Mouse (Mus musculus) ES-Bruce4 (cell line): ENCODE data around the gene Adamts3. TPM values are rescaled to one million over a fixed set of nuclear protein-coding genes. Genes with fewer than 3 reads are reported as not detected.

Experiments
- H3K27ac ChIP-seq: 2 replicates; pipeline ENCODE4 v1.5.1; 2012; ENCODE audit warnings: low read length, inconsistent platforms; ENCODE audit not compliant: insufficient read depth
- H3K27me3 ChIP-seq: 2 replicates; pipeline ENCODE4 v1.6.1; 2012; ENCODE audit warnings: mild to moderate bottlenecking, low read length, inconsistent platforms; ENCODE audit not compliant: control insufficient read depth, poor library complexity, insufficient read depth, severe bottlenecking
- H3K36me3 ChIP-seq: 2 replicates; pipeline ENCODE4 v1.6.1; 2012; ENCODE audit warnings: inconsistent platforms, mild to moderate bottlenecking, low read length, moderate library complexity; ENCODE audit not compliant: control insufficient read depth, poor library complexity, insufficient read depth, severe bottlenecking
- H3K4me1 ChIP-seq: one replicate; pipeline ENCODE4 v1.8.1; 2011; ENCODE audit warnings: low read length; ENCODE audit not compliant: control insufficient read depth, insufficient read depth
- H3K4me3 ChIP-seq: 2 replicates; pipeline ENCODE4 v1.5.1; 2011; ENCODE audit warnings: low read depth, mild to moderate bottlenecking, low read length
- H3K9ac ChIP-seq: 2 replicates; pipeline ENCODE4 v1.6.1; 2012; ENCODE audit warnings: low read depth, mild to moderate bottlenecking, inconsistent platforms; ENCODE audit not compliant: poor library complexity, severe bottlenecking
- H3K9me3 ChIP-seq: replicated peaks from 2 replicates; pipeline ENCODE4 v1.6.1; 2012; ENCODE audit warnings: mild to moderate bottlenecking, low read length, inconsistent platforms; ENCODE audit not compliant: control insufficient read depth, poor library complexity, insufficient read depth, severe bottlenecking
- CTCF ChIP-seq: IDR thresholded peaks from one replicate; pipeline ENCODE4 v1.8.1; 2011; ENCODE audit warnings: low read depth, low read length
- EP300 ChIP-seq: IDR thresholded peaks from 2 replicates; pipeline ENCODE4 v1.6.1; 2011; ENCODE audit warnings: low read depth, low read length; ENCODE audit not compliant: insufficient read depth
- POLR2A ChIP-seq: IDR thresholded peaks from one replicate; pipeline ENCODE4 v1.8.1; 2011; ENCODE audit warnings: low read length; ENCODE audit not compliant: insufficient read depth
- polyA plus RNA-seq: library from polyadenylated mRNA; stranded (reverse); fragments of >200 nt; gene quantifications from 2 replicates; pipeline ENCODE4 v1.2.4, GENCODE M21; 2011; ENCODE audit warnings: low read depth; ENCODE audit not compliant: missing spikeins, insufficient read depth, insufficient read length

The Adamts3 gene
- polyA plus RNA-seq, 1 experiment, result 0.90 TPM

- Histone ChIP-seq H3K4me1 (no peaks in the 10 kb centered on the region), H3K36me3 (no peaks in the 10 kb centered on the region), H3K27me3 (no peaks in the 10 kb centered on the region), H3K4me3 (no peak overlapping the region), H3K27ac (no peak overlapping the region), H3K9me3 (no peaks in the 10 kb centered on the region), H3K9ac (no peak overlapping the region)
- TF ChIP-seq POLR2A (no peak), EP300 (no peak), CTCF (no peak)
Measured at GRCm38 (mm10) chr5:89747149-89747659, 135.9 kb downstream of the Adamts3 start.

- Histone ChIP-seq H3K27ac (no peak overlapping the region), H3K9me3 (no peaks in the 10 kb centered on the region), H3K4me3 (no peak overlapping the region), H3K9ac (no peak overlapping the region), H3K27me3 (no peaks in the 10 kb centered on the region), H3K36me3 (no peaks in the 10 kb centered on the region), H3K4me1 (no peaks in the 10 kb centered on the region)
- TF ChIP-seq POLR2A (no peak), EP300 (no peak), CTCF (no peak)
Measured at GRCm38 (mm10) chr5:89745112-89745511, 138.0 kb downstream of the Adamts3 start.

- Histone ChIP-seq H3K36me3 (no peaks in the 10 kb centered on the region), H3K9me3 (no peaks in the 10 kb centered on the region), H3K4me1 (no peaks in the 10 kb centered on the region), H3K9ac (no peak overlapping the region), H3K27me3 (no peaks in the 10 kb centered on the region), H3K4me3 (no peak overlapping the region), H3K27ac (no peak overlapping the region)
- TF ChIP-seq CTCF (no peak), EP300 (no peak), POLR2A (no peak)
Measured at GRCm38 (mm10) chr5:89734759-89735158, 148.4 kb downstream of the Adamts3 start.

- Histone ChIP-seq H3K27me3 (no peaks in the 10 kb centered on the region), H3K9me3 (no peaks in the 10 kb centered on the region), H3K36me3 (no peaks in the 10 kb centered on the region), H3K4me3 (no peak overlapping the region), H3K27ac (no peak overlapping the region), H3K4me1 (no peaks in the 10 kb centered on the region), H3K9ac (no peak overlapping the region)
- TF ChIP-seq POLR2A (no peak), EP300 (no peak), CTCF (no peak)
Measured at GRCm38 (mm10) chr5:89730411-89730810, 152.7 kb downstream of the Adamts3 start.

GRCm38 (mm10) chr5:89728117-89728516 lies 155.0 kb downstream of the Adamts3 start:
- H3K27ac ChIP-seq, result no peak overlapping the region
- no peak overlapping the region for H3K4me3 ChIP-seq
- no peaks in the 10 kb centered on the region for H3K27me3 ChIP-seq
- H3K4me1 ChIP-seq, result no peaks in the 10 kb centered on the region
- H3K9me3 ChIP-seq, result no peaks in the 10 kb centered on the region
- no peak overlapping the region for H3K9ac ChIP-seq
- no peak for TF ChIP-seq EP300
- TF ChIP-seq CTCF, result no peak
- no peak for TF ChIP-seq POLR2A
- H3K36me3 ChIP-seq, result no peaks in the 10 kb centered on the region

GRCm38 (mm10) chr5:89727497-89728057 lies 155.6 kb downstream of the Adamts3 start:
- TF ChIP-seq CTCF, result no peak
- no peak for TF ChIP-seq POLR2A
- no peak for TF ChIP-seq EP300
- Histone ChIP-seq H3K27me3 (no peaks in the 10 kb centered on the region), H3K4me1 (no peaks in the 10 kb centered on the region), H3K9me3 (no peaks in the 10 kb centered on the region), H3K36me3 (no peaks in the 10 kb centered on the region), H3K4me3 (no peak overlapping the region), H3K27ac (no peak overlapping the region), H3K9ac (no peak overlapping the region)
